Mouse (Mus musculus) midbrain, embryonic 11.5 days (tissue): ENCODE results near the gene Tubb4a. TPM values are rescaled to one million over a fixed set of nuclear protein-coding genes. Genes with fewer than 3 reads are reported as not detected.

ENCODE experiments used
- polyA plus RNA-seq: library from polyadenylated mRNA; unstranded; fragments of >200 nt; fragmentation: Nextera tagmentation; extraction: Ambion mirVana; gene quantifications from 2 replicates; pipeline ENCODE4 v1.2.1, GENCODE M21; 2014

Gene Tubb4a
- polyA plus RNA-seq, 1 experiment from 2014 or later, result 171 TPM

Other genes with a start within 250 kb of the Tubb4a start
- not detected in 2 replicates for gene Acsbg2, start 213.3 kb downstream of the Tubb4a start, polyA plus RNA-seq
- 0.11 and 0.25 TPM in 2 replicates for gene 1700061G19Rik, start 212.3 kb downstream of the Tubb4a start, polyA plus RNA-seq
- gene Mllt1, start 152.4 kb downstream of the Tubb4a start, polyA plus RNA-seq, result 26.3 and 29.0 TPM in 2 replicates
- gene Acer1, start 105.7 kb downstream of the Tubb4a start, polyA plus RNA-seq, result not detected in 2 replicates
- 131 and 137 TPM in 2 replicates for gene Clpp, start 97.5 kb downstream of the Tubb4a start, polyA plus RNA-seq
- gene Alkbh7, start 90.4 kb downstream of the Tubb4a start, polyA plus RNA-seq, result 34.1 and 36.4 TPM in 2 replicates
- gene Pspn, start 87.8 kb downstream of the Tubb4a start, polyA plus RNA-seq, result 0.97 TPM in 1 of 2 replicates, not detected in the other
- 70.5 and 76.0 TPM in 2 replicates for gene Gtf2f1, start 76.5 kb downstream of the Tubb4a start, polyA plus RNA-seq
- 0.19 and 0.32 TPM in 2 replicates for gene Gm17949, start 76.3 kb downstream of the Tubb4a start, polyA plus RNA-seq
- 42.3 and 44.9 TPM in 2 replicates for gene Khsrp, start 56.3 kb downstream of the Tubb4a start, polyA plus RNA-seq
- not detected in 2 replicates for gene Slc25a41, start 46.1 kb downstream of the Tubb4a start, polyA plus RNA-seq
- 0.80 and 1.2 TPM in 2 replicates for gene Crb3, start 28.7 kb downstream of the Tubb4a start, polyA plus RNA-seq
- gene Slc25a23, start 27.9 kb downstream of the Tubb4a start, polyA plus RNA-seq, result 14.2 and 16.5 TPM in 2 replicates
- gene Dennd1c, start 9.3 kb downstream of the Tubb4a start, polyA plus RNA-seq, result 2.2 and 2.7 TPM in 2 replicates
- gene Tnfsf9, start 17.5 kb upstream of the Tubb4a start, polyA plus RNA-seq, result 8.1 and 9.0 TPM in 2 replicates
- gene Cd70, start 62.0 kb upstream of the Tubb4a start, polyA plus RNA-seq, result 0.16 and 0.40 TPM in 2 replicates
- gene Tnfsf14, start 106.4 kb upstream of the Tubb4a start, polyA plus RNA-seq, result 0.07 and 0.11 TPM in 2 replicates
- gene C3, start 140.4 kb upstream of the Tubb4a start, polyA plus RNA-seq, result 0.19 and 0.68 TPM in 2 replicates
- 19.7 and 24.5 TPM in 2 replicates for gene Gpr108, start 160.7 kb upstream of the Tubb4a start, polyA plus RNA-seq
- 21.2 and 23.6 TPM in 2 replicates for gene Trip10, start 161.7 kb upstream of the Tubb4a start, polyA plus RNA-seq
- gene Vav1, start 191.3 kb upstream of the Tubb4a start, polyA plus RNA-seq, result 1.8 and 2.3 TPM in 2 replicates